Mouse (Mus musculus): ENCODE data around the gene Accs. TPM values are rescaled to one million over a fixed set of nuclear protein-coding genes. Genes with fewer than 3 reads are reported as not detected.

Gene Accs
- total and polyA plus RNA-seq, 3 experiments: 4.1 to 10.7 (median 4.5) TPM

GRCm38 (mm10) chr2:93841349-93841748 is 8.4 kb downstream of the Accs start:
- Histone ChIP-seq H3K4me1 (ENCODE audit: control insufficient read depth, insufficient read depth, low read length) (no peaks in the 10 kb centered on the region), H3K9ac (ENCODE audit: low read depth, low read length) (no peak overlapping the region), H3K4me3 (no peak overlapping the region), H3K79me2 (replicated peaks; ENCODE audit: control insufficient read depth, insufficient read depth, low read length) (no peaks in the 10 kb centered on the region), H3K27me3 (ENCODE audit: control insufficient read depth, insufficient read depth, low read length) (no peaks in the 10 kb centered on the region), H3K27ac (no peak overlapping the region), H3K36me3 (ENCODE audit: control insufficient read depth, insufficient read depth, low read length) (no peaks in the 10 kb centered on the region)
- no peak for DNase-seq
- WGBS: 74% methylated on average over 3 of the region's 3 CpGs
- intact Hi-C loops (cut with DNase I): no loop called here
- no peak for TF ChIP-seq POLR2A (IDR thresholded peaks at IDR 0.05; ENCODE audit: insufficient read depth, low read depth, low read length)
- TF ChIP-seq CTCF (IDR thresholded peaks at IDR 0.05): no peak
- TF ChIP-seq EP300 (IDR thresholded peaks at IDR 0.05; ENCODE audit: insufficient read depth, low read depth, low read length): no peak

- peak in 1 of 2 experiments; percentile 30 for DNase-seq
- no peak overlapping the region for H3K4me3 ChIP-seq
- 67% methylated on average over 6 of the region's 6 CpGs for WGBS
- TF ChIP-seq CTCF (IDR thresholded peaks at IDR 0.05) (peak; percentile 16; the same call in 1 of the 2 replicates), EP300 (IDR thresholded peaks at IDR 0.05; ENCODE audit: insufficient read depth, low read depth, low read length) (no peak)
- H3K27ac ChIP-seq: no peak overlapping the region
- no peak overlapping the region for H3K9ac ChIP-seq (ENCODE audit: low read depth, low read length)
- no peaks in the 10 kb centered on the region for H3K36me3 ChIP-seq (ENCODE audit: control insufficient read depth, insufficient read depth, low read length)
- no peaks in the 10 kb centered on the region for H3K27me3 ChIP-seq (ENCODE audit: control insufficient read depth, insufficient read depth, low read length)
- H3K79me2 ChIP-seq (replicated peaks; ENCODE audit: control insufficient read depth, insufficient read depth, low read length): no peaks in the 10 kb centered on the region
- intact Hi-C loops (cut with DNase I): no loop called here
- H3K4me1 ChIP-seq (ENCODE audit: control insufficient read depth, insufficient read depth, low read length): no peaks in the 10 kb centered on the region
Observed at GRCm38 (mm10) chr2:93840109-93840508, 9.6 kb downstream of the Accs start.

- Histone ChIP-seq H3K4me1 (ENCODE audit: control insufficient read depth, insufficient read depth, low read length) (no peaks in the 10 kb centered on the region), H3K36me3 (ENCODE audit: control insufficient read depth, insufficient read depth, low read length) (no peaks in the 10 kb centered on the region)
Observed at GRCm38 (mm10) chr2:93838931-93839330, 10.8 kb downstream of the Accs start.

GRCm38 (mm10) chr2:93836232-93836785 is 13.4 kb downstream of the Accs start:
- WGBS: 83% methylated on average over 13 of the region's 13 CpGs
- Histone ChIP-seq H3K27ac (no peak overlapping the region), H3K9ac (ENCODE audit: low read depth, low read length) (no peak overlapping the region), H3K4me3 (no peak overlapping the region), H3K36me3 (ENCODE audit: control insufficient read depth, insufficient read depth, low read length) (no peaks in the 10 kb centered on the region), H3K79me2 (replicated peaks; ENCODE audit: control insufficient read depth, insufficient read depth, low read length) (no peaks in the 10 kb centered on the region), H3K4me1 (ENCODE audit: control insufficient read depth, insufficient read depth, low read length) (no peaks in the 10 kb centered on the region), H3K27me3 (ENCODE audit: control insufficient read depth, insufficient read depth, low read length) (no peaks in the 10 kb centered on the region)
- no peak for DNase-seq
- intact Hi-C loops (cut with DNase I): no loop called here
- TF ChIP-seq CTCF (IDR thresholded peaks at IDR 0.05): no peak
- no peak for TF ChIP-seq EP300 (IDR thresholded peaks at IDR 0.05; ENCODE audit: insufficient read depth, low read depth, low read length)
- no peak for TF ChIP-seq POLR2A (IDR thresholded peaks at IDR 0.05; ENCODE audit: insufficient read depth, low read depth, low read length)

More at GRCm38 (mm10) chr2:93838931-93839330, 10.8 kb downstream of the Accs start:
- H3K27ac ChIP-seq: no peak overlapping the region
- DNase-seq: no peak
- WGBS: 87% methylated on average over 4 of the region's 4 CpGs
- H3K27me3 ChIP-seq (ENCODE audit: control insufficient read depth, insufficient read depth, low read length): no peaks in the 10 kb centered on the region
- no peak for TF ChIP-seq CTCF (IDR thresholded peaks at IDR 0.05)
- no peak for TF ChIP-seq POLR2A (IDR thresholded peaks at IDR 0.05; ENCODE audit: insufficient read depth, low read depth, low read length)
- TF ChIP-seq EP300 (IDR thresholded peaks at IDR 0.05; ENCODE audit: insufficient read depth, low read depth, low read length): no peak
- H3K9ac ChIP-seq (ENCODE audit: low read depth, low read length): no peak overlapping the region
- H3K4me3 ChIP-seq: no peak overlapping the region
- intact Hi-C loops (cut with DNase I): no loop called here
- no peaks in the 10 kb centered on the region for H3K79me2 ChIP-seq (replicated peaks; ENCODE audit: control insufficient read depth, insufficient read depth, low read length)

- no peaks in the 10 kb centered on the region for H3K36me3 ChIP-seq (ENCODE audit: control insufficient read depth, insufficient read depth, low read length)
- no peak overlapping the region for H3K9ac ChIP-seq (ENCODE audit: low read depth, low read length)
- DNase-seq: no peak
- no peak overlapping the region for H3K27ac ChIP-seq
- no peaks in the 10 kb centered on the region for H3K27me3 ChIP-seq (ENCODE audit: control insufficient read depth, insufficient read depth, low read length)
- intact Hi-C loops (cut with DNase I): no loop called here
- TF ChIP-seq CTCF (IDR thresholded peaks at IDR 0.05) (no peak), POLR2A (IDR thresholded peaks at IDR 0.05; ENCODE audit: insufficient read depth, low read depth, low read length) (no peak), EP300 (IDR thresholded peaks at IDR 0.05; ENCODE audit: insufficient read depth, low read depth, low read length) (no peak)
- H3K79me2 ChIP-seq (replicated peaks; ENCODE audit: control insufficient read depth, insufficient read depth, low read length): no peaks in the 10 kb centered on the region
- no peak overlapping the region for H3K4me3 ChIP-seq
- no peaks in the 10 kb centered on the region for H3K4me1 ChIP-seq (ENCODE audit: control insufficient read depth, insufficient read depth, low read length)
- WGBS: 80% methylated on average over 11 of the region's 11 CpGs
Observed at GRCm38 (mm10) chr2:93835596-93835995, 14.1 kb downstream of the Accs start.

GRCm38 (mm10) chr2:93823519-93823918 is 26.2 kb downstream of the Accs start:
- H3K4me3 ChIP-seq: no peak overlapping the region
- TF ChIP-seq CTCF (IDR thresholded peaks at IDR 0.05) (peak; percentile 97), EP300 (IDR thresholded peaks at IDR 0.05; ENCODE audit: insufficient read depth, low read depth, low read length) (peak; percentile 78; the same call in 1 of the 2 replicates), POLR2A (IDR thresholded peaks at IDR 0.05; ENCODE audit: insufficient read depth, low read depth, low read length) (no peak)
- H3K9ac ChIP-seq (ENCODE audit: low read depth, low read length): no peak overlapping the region
- H3K4me1 ChIP-seq (ENCODE audit: control insufficient read depth, insufficient read depth, low read length): peaks cover 1% of the 10 kb centered on the region; the same call in 1 of the 2 replicates
- H3K27ac ChIP-seq: no peak overlapping the region
- no peaks in the 10 kb centered on the region for H3K36me3 ChIP-seq (ENCODE audit: control insufficient read depth, insufficient read depth, low read length)
- DNase-seq: peak; percentile 41 to 55
- peaks cover 4% of the 10 kb centered on the region for H3K79me2 ChIP-seq (replicated peaks; ENCODE audit: control insufficient read depth, insufficient read depth, low read length)
- 16% methylated on average over 8 of the region's 8 CpGs for WGBS
- no peaks in the 10 kb centered on the region for H3K27me3 ChIP-seq (ENCODE audit: control insufficient read depth, insufficient read depth, low read length)
- intact Hi-C loops (cut with DNase I): no loop called here
